Mouse (Mus musculus) neural tube, embryonic 11.5 days (tissue): Measurements from ENCODE around the gene Mnt. TPM values are rescaled to one million over a fixed set of nuclear protein-coding genes. Genes with fewer than 3 reads are reported as not detected.
A peak's percentile ranks its signal among the peaks of the same experiment; 100 is the strongest.

Source experiments
- ATAC-seq: fragments of 200-750 bp; cut with Nextera tagmentation; 2 replicates; pipeline ENCODE4 v1.8.0; 2017; ENCODE audit warnings: moderate number of reproducible peaks, mild to moderate bottlenecking, moderate TSS enrichment, moderate library complexity; ENCODE audit not compliant: insufficient read depth, low FRiP score, low TSS enrichment
- DNase-seq: peaks from one replicate; pipeline ENCODE4 v3.0.0-alpha.2; 2015; ENCODE audit warnings: low spot score
- H3K27ac ChIP-seq: fragments of 300-500 bp; sonication (generic); 2 replicates; pipeline ENCODE4 v1.5.1; 2014; ENCODE audit warnings: low read depth, mild to moderate bottlenecking, low read length
- H3K27me3 ChIP-seq: fragments of 300-500 bp; sonication (generic); 2 replicates; pipeline ENCODE4 v1.6.1; 2014; ENCODE audit warnings: mild to moderate bottlenecking, low read length, mixed read lengths; ENCODE audit not compliant: control insufficient read depth, insufficient read depth
- H3K36me3 ChIP-seq: fragments of 300-500 bp; sonication (generic); 2 replicates; pipeline ENCODE4 v1.6.1; 2014; ENCODE audit warnings: mild to moderate bottlenecking, low read length, moderate library complexity, mixed read lengths; ENCODE audit not compliant: control insufficient read depth, insufficient read depth
- H3K4me1 ChIP-seq: fragments of 300-500 bp; sonication (generic); 2 replicates; pipeline ENCODE4 v1.6.1; 2014; ENCODE audit warnings: low read length, mixed read lengths; ENCODE audit not compliant: control insufficient read depth, insufficient read depth
- H3K4me2 ChIP-seq: fragments of 300-500 bp; sonication (generic); 2 replicates; pipeline ENCODE4 v1.6.1; 2014; ENCODE audit warnings: low read depth, mild to moderate bottlenecking, moderate library complexity
- H3K4me3 ChIP-seq: fragments of 300-500 bp; sonication (generic); 2 replicates; pipeline ENCODE4 v1.5.1; 2014; ENCODE audit warnings: low read depth, low read length
- H3K9ac ChIP-seq: fragments of 300-500 bp; sonication (generic); 2 replicates; pipeline ENCODE4 v1.6.1; 2014; ENCODE audit warnings: mild to moderate bottlenecking, low read length
- H3K9me3 ChIP-seq: fragments of 300-500 bp; sonication (generic); 2 replicates; pipeline ENCODE4 v1.6.1; 2016; ENCODE audit warnings: low read length; ENCODE audit not compliant: control insufficient read depth
- WGBS: fragments of 180-500 bp; shearing (Covaris S2); extraction: QIAGEN DNeasy Blood & Tissue Kit; methylation state at CpG from one replicate; pipeline ENCODE4 v1.1.7; 2014; 5-methylcytosine and 5-hydroxymethylcytosine counted together
- polyA plus RNA-seq: library from polyadenylated mRNA; unstranded; fragments of >200 nt; fragmentation: Nextera tagmentation; extraction: Ambion mirVana; gene quantifications from 2 replicates; pipeline ENCODE4 v1.2.1, GENCODE M21; 2014

The Mnt gene
- polyA plus RNA-seq, 1 experiment from 2014 or later: 6.9 TPM

GRCm38 (mm10) chr11:74840739-74841138, 10.0 kb downstream of the Mnt start:
- DNase-seq (no peak), ATAC-seq (no peak)
- H3K4me1 ChIP-seq: peaks cover 6% of the 10 kb centered on the region
- H3K9ac ChIP-seq: no peak overlapping the region
- peaks cover 2% of the 10 kb centered on the region; the same call in 1 of the 2 replicates for H3K36me3 ChIP-seq
- H3K4me2 ChIP-seq: no peak overlapping the region
- H3K27ac ChIP-seq: no peak overlapping the region
- H3K4me3 ChIP-seq: no peak overlapping the region
- H3K27me3 ChIP-seq: no peaks in the 10 kb centered on the region
- no peaks in the 10 kb centered on the region for H3K9me3 ChIP-seq
- 86% methylated on average over 8 of the region's 8 CpGs for WGBS

GRCm38 (mm10) chr11:74841366-74841765, 10.6 kb downstream of the Mnt start:
- no peak for ATAC-seq
- Histone ChIP-seq H3K36me3 (peaks cover 2% of the 10 kb centered on the region; the same call in 1 of the 2 replicates), H3K4me1 (peaks cover 6% of the 10 kb centered on the region), H3K4me3 (no peak overlapping the region), H3K9me3 (no peaks in the 10 kb centered on the region), H3K27ac (no peak overlapping the region), H3K27me3 (no peaks in the 10 kb centered on the region), H3K9ac (no peak overlapping the region), H3K4me2 (no peak overlapping the region)
- DNase-seq: no peak
- WGBS: 82% methylated on average over 9 of the region's 9 CpGs

GRCm38 (mm10) chr11:74842045-74842444, 11.3 kb downstream of the Mnt start:
- Histone ChIP-seq H3K27ac (no peak overlapping the region), H3K4me1 (peaks cover 6% of the 10 kb centered on the region), H3K4me3 (no peak overlapping the region), H3K4me2 (no peak overlapping the region), H3K27me3 (no peaks in the 10 kb centered on the region), H3K9ac (no peak overlapping the region), H3K36me3 (peaks cover 2% of the 10 kb centered on the region; the same call in 1 of the 2 replicates), H3K9me3 (no peaks in the 10 kb centered on the region)
- WGBS: 86% methylated on average over 13 of the region's 13 CpGs
- DNase-seq (no peak), ATAC-seq (no peak)

- H3K4me2 ChIP-seq: no peak overlapping the region
- no peak overlapping the region for H3K9ac ChIP-seq
- H3K27ac ChIP-seq: no peak overlapping the region
- H3K4me3 ChIP-seq: no peak overlapping the region
- H3K27me3 ChIP-seq: no peaks in the 10 kb centered on the region
- ATAC-seq (no peak), DNase-seq (no peak)
- WGBS: 89% methylated on average over 18 of the region's 22 CpGs
- no peaks in the 10 kb centered on the region for H3K9me3 ChIP-seq
- no peaks in the 10 kb centered on the region; the same call in 1 of the 2 replicates for H3K4me1 ChIP-seq
- H3K36me3 ChIP-seq: peaks cover 2% of the 10 kb centered on the region; the same call in 1 of the 2 replicates
Observed at GRCm38 (mm10) chr11:74842656-74843434, 12.1 kb downstream of the Mnt start.

- Histone ChIP-seq H3K27ac (no peak overlapping the region), H3K4me2 (no peak overlapping the region), H3K9ac (no peak overlapping the region), H3K4me3 (no peak overlapping the region), H3K9me3 (no peaks in the 10 kb centered on the region), H3K27me3 (no peaks in the 10 kb centered on the region), H3K4me1 (no peaks in the 10 kb centered on the region; the same call in 1 of the 2 replicates), H3K36me3 (peaks cover 2% of the 10 kb centered on the region; the same call in 1 of the 2 replicates)
- no peak for DNase-seq
- no peak for ATAC-seq
- 100% methylated on average over 2 of the region's 2 CpGs for WGBS
Observed at GRCm38 (mm10) chr11:74843435-74843714, 12.7 kb downstream of the Mnt start.

- DNase-seq (no peak), ATAC-seq (no peak)
- 65% methylated on average over 5 of the region's 5 CpGs for WGBS
- H3K9me3 ChIP-seq: no peaks in the 10 kb centered on the region
- no peak overlapping the region for H3K4me3 ChIP-seq
- peaks cover 2% of the 10 kb centered on the region; the same call in 1 of the 2 replicates for H3K36me3 ChIP-seq
- no peak overlapping the region for H3K4me2 ChIP-seq
- H3K4me1 ChIP-seq: no peaks in the 10 kb centered on the region; the same call in 1 of the 2 replicates
- no peak overlapping the region for H3K9ac ChIP-seq
- no peak overlapping the region for H3K27ac ChIP-seq
- H3K27me3 ChIP-seq: no peaks in the 10 kb centered on the region
Observed at GRCm38 (mm10) chr11:74843761-74844160, 13.0 kb downstream of the Mnt start.

- Histone ChIP-seq H3K4me2 (no peak overlapping the region), H3K4me1 (no peaks in the 10 kb centered on the region; the same call in 1 of the 2 replicates), H3K36me3 (peaks cover 2% of the 10 kb centered on the region; the same call in 1 of the 2 replicates), H3K27me3 (no peaks in the 10 kb centered on the region), H3K9ac (no peak overlapping the region), H3K27ac (no peak overlapping the region), H3K4me3 (no peak overlapping the region), H3K9me3 (no peaks in the 10 kb centered on the region)
- DNase-seq (no peak), ATAC-seq (no peak)
- 75% methylated on average over 3 of the region's 3 CpGs for WGBS
Observed at GRCm38 (mm10) chr11:74845784-74846183, 15.1 kb downstream of the Mnt start.

GRCm38 (mm10) chr11:74847919-74848521, 17.3 kb downstream of the Mnt start:
- Histone ChIP-seq H3K27ac (no peak overlapping the region), H3K4me1 (no peaks in the 10 kb centered on the region; the same call in 1 of the 2 replicates), H3K27me3 (no peaks in the 10 kb centered on the region), H3K4me2 (no peak overlapping the region), H3K4me3 (no peak overlapping the region), H3K9ac (no peak overlapping the region), H3K36me3 (no peaks in the 10 kb centered on the region; the same call in 1 of the 2 replicates), H3K9me3 (no peaks in the 10 kb centered on the region)
- DNase-seq: peak; percentile 78
- 4% methylated on average over 13 of the region's 13 CpGs for WGBS
- peak; percentile 54; the same call in 1 of the 2 replicates for ATAC-seq
